Mouse (Mus musculus) frontal cortex, postnatal 14 days (tissue): ENCODE measurements around the gene Crlf3.

Experiments used
- DNase-seq, 2 experiments: peaks; one replicate each; pipeline ENCODE4 v3.0.0; 2022; ENCODE audit warnings: low spot score in 2 of 2

Crlf3 gene

DNA sequence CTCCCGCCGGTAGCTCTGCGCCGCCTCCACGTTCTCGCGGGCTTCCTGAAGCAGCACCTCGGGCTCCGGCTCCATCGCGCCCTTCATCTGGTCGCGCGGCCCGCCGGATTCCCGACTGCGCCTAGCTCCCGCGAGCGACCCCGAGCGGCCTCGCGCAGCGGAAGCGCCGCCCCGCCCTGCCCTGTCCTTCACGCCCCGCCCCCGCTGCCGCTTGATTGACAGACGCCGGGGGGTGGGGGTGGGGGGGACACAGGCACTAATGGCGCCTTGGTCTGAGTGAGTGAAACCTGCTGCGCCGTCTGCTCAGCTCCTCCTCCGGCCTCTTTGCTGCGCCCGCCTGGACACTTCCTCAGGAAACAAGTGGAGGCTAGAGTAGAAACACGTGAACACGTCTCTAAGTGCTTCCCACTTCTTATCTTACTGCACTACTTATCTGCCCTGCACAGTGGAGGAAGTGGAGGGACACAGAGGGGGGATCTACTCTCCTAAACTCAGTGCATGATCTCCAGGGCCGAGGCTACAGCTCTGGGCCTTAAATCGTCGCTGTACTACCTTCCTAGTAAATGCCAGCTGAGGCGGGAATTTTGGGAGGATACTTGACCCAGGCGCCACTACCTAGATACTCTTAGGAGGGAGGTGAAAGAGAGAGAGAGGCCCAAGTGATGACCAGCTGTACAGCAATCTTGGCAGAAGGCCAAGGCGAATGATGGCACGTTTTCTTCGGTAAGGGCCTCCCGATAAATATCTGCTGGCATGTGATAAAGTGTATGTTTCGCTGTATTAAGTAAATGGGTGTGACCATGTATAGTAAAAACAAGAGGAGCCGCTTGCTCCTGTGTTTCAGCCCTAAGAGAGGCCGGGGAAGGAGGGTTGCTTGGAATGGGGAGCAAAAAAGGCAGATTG is at the start of gene Crlf3:
Gene Crlf3, minus strand, starts transcription at position 166 of the 903 bp plus-strand sequence.
- peak; percentile 81 for DNase-seq

DNA sequence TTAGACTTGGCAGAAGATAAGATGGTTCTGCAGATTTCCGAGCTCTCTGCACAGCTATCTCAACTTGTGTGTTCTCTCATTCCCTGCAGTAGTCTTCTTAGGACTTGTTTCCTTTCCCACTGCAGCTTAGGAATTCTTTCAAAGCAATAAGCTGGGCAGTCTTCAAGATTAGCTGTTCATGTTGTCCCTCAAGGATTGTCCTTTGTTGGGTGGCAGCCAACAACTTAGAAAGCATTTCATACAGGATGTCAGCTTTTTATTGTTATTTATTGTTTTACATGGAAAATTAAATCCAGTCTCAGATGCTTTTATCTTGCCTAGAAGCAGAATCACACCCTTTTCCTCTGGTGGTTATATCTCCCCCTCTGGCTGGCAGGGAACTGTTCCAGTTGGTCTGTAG is 35.6 kb upstream of the Crlf3 start:
- no peak for DNase-seq

DNA sequence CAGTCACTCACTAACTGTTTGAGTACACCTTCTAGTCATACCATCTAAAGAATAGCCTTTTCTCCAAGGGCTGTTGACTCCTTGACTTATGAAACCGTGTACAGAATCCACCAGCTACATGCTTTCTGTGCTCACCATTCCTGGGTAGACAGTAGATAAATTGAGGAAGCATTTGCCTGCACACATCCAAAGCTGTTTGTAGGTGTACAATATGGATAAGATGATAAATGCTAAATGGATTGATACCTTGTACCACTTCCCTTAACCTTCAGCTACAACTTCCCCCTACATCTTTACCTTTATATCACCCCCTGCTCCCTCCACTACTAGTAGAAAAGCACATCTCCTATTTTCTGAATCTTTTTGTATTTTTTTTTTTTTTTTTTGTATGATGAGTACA is 23.6 kb upstream of the Crlf3 start:
- no peak for DNase-seq

DNA sequence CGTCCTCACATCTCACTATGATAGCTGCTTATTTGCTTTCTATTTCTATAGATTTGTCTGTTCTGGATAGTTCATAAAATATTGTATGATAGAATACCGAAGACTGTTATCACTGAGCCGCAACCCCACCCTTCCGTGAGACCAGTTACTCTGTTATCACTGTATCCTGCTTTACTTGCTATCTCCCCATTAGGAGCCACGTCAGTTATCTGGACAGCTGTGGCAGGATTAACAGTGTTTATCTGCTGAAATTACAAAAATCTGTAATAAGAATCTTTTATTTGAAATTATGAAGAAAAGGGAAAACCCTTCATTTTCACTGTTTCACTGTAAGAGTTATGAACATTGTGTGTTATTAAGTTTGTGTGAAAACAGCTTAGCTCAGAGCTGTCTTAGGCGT is 20.5 kb upstream of the Crlf3 start:
- DNase-seq, result no peak

DNA sequence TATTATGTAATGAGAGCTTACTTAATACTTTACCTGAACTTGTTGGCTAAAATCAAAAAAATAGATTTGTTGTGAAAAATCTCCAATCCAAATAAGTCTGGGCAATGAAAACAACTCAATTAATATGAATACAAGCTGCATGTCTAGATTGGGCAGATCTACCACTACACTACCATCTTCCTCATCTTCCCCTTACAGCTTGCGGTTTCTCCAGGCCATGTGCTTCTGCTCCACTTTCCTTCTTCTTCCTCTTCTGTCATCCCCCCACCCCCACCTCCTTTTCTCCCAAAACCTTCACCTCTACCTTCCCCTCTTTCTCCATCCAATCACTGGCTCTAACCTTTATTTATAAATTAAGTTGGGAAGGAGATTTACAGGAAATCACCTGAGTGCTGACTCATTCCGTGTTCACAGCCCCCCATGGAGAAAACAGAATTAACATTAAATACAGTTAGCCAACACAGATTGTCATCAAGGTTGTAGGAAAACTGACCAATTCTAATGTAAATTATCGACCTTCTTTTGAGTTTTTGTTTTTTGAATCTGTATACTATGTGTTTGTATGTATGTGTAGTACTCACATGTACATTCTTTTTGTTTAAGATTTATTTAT is 17.8 kb upstream of the Crlf3 start:
- DNase-seq, result no peak

DNA sequence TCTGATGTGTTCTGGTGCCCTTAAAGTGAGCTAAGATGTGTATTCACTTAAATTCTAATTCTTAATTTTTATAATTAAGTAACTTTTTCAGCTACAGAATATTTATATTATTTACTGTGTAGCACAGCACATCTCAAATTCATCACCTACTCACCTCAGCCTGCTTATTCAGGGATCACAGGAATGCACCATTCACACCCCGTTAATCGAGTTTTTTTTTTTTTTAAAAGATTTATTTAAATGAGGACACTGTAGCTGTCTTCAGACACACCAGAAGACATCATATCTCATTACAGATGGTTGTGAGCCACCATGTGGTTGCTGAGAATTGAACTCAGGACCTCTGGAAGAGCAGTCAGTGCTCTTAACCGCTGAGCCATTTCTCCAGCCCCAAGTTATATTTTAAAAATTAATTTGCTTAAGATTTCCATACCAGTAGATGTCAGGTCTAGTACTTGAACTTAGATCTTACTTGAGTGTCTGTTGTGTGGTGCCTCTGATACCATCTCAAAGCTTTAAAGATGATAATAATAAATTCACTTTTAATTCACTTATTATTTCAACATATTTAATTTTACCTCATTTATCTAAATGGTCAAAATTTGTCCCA is 9.9 kb upstream of the Crlf3 start:
- DNase-seq, result no peak

DNA sequence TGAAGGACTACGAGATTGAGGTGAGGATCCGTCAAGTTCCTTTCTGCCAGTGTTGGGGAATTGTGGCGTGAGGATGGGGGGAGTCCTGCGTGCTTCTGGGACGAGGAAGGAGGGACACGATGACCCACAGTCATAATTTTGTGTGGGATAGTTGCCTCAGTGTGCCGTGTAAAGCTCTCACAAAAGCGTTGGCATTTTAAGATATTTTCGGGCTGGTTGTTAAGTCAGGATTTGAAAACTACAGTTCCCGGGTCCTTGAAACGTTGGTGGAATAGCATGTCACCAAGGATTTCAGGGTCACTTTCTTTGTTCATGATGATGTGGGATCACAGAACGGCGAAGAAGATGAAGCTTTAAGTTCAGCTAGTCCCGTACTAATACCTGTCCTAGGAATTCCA is 9.0 kb upstream of the Crlf3 start:
- DNase-seq, result no peak

DNA sequence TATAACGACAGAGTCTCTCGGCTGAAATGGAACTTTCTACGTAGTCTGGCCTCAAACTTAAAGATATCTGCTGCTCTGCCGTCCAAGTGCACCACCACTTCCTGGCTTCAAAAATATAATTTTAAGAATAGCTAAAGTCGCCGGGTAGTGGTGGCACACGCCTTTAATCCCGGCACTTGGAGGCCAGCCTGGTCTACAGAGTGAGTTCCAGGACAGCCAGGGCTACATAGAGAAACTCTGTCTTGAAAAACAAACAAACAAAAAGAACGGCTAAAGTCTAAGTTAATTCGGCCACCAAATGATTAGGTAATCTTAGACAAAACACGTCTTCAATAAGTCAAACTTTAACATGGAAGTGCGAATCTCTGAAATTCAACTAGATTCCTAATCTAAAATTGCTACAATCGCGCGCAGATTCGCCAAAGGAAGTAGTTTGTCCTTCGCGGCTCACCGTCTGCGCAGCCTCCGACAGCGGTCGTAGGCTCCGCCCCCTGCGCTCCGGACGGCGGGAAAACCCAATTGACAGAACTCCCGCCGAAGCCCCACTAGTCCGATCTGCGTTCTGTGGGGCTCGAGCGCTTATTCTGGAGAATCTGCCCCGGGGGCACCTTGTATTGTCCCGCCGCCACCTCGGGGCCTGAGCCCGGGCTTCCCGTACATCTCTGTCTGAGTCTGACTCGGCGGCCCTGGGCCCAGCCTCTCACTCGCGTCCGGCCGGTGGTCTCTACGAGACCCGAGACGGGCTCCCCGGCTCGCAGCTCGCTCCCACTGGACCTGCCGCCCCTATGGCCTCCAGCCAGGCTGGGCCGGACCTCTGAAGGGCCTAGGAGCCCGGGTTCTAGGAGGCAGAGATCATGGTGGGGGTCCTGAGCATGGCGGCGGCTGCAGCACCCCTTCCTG is 8.4 kb upstream of the Crlf3 start, which contains the start of gene Atad5:
Gene Atad5, plus strand, starts transcription at position 484 of the 900 bp plus-strand sequence.
- DNase-seq, result peak; percentile 72 to 84

DNA sequence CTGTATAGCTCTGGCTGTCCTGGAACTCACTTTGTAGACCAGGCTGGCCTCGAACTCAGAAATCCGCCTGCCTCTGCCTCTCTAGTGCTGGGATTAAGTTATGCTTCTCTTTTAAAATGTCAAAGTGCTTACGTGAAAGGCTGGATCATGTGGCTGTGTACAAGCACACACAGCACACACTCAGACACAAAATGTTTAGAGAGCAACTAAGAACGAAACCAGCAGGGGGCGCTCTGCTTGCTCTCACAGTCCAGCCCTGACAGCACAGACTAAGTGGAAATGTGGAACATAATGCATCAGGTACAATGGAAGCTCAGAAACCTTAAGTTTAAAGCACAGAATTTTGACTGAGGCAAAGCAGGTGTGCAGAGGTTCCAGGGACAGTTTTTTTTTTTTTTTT is 6.1 kb upstream of the Crlf3 start:
- peak in 1 of 2 experiments; percentile 65 for DNase-seq

DNA sequence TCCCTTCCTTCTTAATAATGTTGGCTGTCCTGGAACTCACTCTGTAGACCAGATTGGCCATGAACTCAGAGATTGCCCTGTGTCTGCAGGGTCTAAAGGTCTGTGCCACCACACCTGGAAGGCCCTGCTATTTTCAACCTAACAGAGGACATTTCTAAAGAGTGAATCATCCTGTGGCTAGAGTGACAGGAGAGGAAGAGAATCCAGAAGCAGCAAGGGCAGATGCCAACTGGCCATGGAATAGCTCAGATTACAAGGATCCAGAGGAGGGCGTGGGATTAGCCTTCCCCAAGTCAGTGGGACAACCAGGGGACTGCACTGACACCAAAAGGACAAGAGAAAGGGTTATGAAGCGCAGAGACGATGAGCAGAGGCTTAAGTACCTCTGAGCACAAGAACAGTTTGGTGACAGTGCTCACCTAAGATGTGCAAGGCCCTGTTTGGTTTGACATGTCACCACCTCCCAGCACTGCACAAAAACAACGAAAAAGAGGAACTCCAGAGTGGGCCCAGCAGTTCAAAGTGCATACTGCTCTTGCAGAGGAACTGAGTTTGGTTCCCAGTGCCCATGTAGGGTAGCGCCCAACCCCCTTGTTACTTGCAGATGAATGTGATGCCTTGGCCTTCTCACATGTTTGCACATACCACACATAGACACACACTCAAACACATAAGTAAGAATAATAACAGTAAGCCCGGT is 4.7 kb upstream of the Crlf3 start:
- no peak for DNase-seq

DNA sequence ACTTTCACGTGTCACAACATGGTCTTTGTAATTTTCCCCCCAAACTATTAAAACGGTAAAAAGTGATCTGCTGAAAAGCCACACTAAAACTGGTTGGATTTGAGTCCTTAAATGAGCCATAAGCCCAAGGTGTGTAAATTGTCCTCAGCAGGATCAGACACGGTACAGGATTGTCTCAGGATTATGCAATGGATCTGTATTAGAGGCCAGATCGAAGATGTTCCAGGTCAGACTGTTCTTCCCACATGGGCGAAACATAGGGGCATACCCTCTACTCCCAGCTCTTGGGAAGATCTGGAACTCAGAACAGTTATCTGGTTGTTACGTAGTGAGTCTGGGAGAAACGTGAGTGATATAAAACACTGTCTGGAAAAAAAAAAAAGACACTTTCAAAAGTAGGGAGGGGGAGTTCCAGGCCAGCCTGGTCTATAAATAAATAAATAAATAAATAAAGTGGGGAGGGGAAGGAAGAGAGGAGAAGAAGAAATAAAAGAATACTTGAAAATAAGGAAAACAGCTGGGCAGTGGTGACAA is 1.1 kb upstream of the Crlf3 start:
- DNase-seq, result no peak

DNA sequence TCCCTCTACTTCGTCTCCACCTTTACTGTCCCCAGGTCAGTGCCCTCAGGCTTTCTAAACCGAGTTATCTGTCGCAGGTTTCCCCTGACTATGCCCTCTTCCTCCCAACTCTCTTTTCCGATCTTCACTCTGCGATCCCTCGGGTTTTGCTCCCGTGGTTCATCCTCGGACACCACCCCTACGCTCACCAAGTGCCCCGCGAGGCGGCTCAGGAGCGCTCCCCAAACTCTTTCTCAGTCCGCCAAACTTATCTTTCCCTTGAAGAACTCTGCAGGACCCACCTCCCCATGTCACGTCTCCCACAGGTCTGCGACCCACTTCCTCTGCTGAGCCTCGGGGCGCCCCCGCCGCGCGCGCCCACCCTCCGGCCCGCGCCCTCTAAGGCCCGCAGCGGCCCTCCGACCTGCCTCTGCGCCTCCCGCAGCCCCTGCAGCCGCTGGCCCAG is 388 bp downstream of the Crlf3 start:
- no peak for DNase-seq

DNA sequence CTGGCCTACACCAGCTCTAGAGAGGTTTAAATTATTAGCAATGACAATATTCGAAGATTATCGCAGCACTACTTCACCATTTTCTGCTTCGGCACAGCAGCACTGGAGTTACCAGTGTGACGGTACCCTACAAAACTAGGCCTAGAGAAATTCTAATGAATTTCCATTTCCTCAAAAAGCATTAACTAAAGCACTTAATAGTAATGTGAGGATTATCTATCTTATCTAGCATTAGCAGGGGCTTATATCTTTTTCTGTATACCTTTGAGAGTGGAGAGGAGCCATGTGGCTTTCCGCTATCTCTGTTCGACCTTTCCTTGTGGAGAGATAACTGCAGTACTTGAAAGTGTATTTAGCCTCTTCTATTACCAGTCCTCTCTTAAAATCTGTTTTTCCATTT is 1.0 kb downstream of the Crlf3 start:
- DNase-seq, result no peak

DNA sequence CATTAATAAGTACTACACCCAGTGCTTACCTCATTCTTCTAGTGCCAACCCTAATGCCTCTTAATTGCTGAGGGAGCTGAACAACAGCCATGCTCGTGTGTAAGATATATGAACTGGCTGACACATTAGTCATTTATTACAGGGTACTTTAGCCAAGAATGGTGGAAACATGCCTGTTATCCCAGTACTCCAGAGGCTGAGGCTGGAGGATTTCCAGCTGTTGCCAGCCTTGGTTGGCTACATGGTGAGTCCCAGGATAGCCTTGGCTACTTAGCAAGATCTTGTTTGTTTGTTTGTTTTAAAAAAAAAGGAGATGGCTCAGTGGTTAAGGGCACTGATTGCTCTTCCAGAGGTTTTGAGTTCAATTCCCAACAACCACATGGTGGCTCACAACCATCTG is 2.0 kb downstream of the Crlf3 start:
- DNase-seq, result no peak

DNA sequence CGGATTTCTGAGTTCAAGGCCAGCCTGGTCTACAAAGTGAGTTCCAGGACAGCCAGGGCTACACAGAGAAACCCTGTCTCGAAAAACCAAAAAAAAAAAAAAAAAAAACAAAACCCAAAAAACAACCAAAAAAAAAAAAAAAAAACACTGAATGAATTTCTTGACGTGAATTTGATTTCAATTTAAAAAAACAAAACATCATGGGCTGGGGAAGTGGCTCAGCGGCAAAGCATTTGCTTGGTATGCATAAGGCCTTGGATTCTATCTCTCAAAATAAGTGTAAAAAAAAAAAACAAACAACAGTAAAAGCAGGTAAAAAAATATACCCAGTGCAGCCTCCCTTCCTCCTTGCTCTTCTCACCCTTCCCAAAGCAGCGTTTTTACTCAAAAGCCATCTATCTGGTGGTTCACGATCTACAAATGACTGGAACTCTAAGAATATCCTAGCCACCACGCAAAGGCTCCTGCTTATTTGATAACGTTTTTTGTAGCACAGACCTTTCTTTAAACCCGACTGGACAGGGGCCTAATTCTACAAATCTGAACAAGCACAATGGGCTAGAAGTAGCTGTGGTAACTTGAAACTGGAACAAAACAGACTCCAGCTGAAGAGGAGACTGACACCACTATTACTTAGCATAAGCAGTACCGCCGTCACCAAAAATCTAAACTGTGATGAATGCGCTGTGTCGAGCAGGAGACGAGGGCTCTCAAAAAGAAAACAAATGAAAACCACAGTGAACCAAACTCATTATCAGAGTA is 2.8 kb downstream of the Crlf3 start:
- DNase-seq, result no peak

DNA sequence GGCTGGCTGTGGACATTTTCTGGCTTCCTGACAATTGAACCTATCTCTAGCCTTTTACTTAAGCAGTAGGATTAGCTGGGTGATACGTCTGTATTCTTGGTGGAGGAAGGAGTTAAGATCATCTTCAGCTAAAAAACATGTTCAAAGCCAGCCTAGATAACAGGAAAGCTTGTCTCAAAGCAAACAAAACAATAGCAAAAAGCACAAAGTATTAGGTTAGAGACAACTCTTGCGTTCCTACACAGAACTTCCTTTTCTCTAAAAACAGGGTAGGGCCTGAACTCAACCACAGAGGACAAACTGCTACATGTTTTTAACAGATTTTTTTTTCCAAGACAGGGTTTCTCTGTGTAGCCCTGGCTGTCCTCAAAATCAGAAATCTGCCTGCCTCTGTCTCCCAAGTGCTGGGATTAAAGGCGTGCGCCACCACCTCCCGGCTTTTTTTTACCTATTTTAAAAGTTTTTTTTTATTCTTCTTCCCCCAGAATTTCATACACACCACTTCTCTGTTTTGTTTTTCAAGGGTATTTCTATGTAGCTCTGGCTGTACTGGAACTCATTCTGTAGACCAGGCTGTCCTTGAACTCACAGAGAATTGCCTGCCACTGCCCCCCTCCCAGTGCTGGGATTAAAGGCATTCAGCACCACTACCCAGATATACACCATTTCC is 5.0 kb downstream of the Crlf3 start:
- DNase-seq, result no peak

DNA sequence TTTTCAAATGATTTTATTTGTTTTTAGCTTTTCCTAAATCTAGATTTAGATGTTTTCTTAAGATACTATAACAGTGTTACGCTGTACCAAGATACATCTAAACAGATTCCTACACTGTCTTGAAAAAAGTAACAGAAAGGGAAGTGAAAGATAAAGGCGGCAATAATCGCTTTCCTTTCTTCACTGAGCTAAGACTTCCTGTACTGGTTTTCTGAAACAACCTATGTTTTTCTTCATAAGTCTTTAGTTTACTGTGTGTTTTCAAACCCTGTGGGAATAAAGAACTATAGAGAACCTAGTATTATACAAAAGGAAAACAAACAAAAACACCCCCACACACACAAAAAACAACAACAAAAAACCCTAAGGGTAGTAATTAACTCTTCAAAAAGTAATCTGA is 8.4 kb downstream of the Crlf3 start:
- no peak for DNase-seq

DNA sequence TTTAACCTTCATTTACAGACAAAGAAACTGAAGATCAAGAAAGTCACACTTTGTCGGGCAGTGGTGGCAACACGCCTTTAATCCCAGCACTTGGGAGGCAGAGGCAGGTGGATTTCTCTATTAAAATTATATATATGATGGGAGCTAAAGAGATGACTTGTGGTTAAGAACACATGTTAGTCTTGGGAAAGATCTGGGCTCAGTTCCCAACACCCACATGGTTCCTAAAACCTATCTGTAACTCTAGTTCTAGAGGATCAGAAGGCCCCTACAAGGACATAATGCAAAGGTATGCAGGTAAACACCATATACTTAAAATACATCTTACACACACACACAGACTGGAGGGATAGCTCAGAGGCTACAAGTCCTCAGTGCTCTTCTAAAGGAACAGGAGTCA is 9.8 kb downstream of the Crlf3 start:
- no peak for DNase-seq

DNA sequence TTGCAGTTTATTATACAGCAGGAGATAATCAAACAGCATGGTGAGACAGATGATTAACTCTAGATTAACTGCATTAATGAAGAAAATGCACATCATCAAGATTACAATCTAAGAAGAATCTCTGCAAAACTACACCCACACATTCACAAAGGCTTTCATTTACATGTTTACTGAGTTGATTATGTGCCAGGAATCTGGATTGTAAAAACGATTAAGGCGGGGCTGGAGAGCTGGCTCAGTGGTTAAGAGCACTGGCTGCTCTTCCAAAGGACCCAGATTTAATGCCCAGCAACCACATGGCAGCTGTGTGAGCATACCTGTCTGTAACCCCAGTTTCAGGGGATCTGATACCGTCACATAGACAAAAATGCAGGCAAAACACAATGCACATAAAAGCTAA is 11.0 kb downstream of the Crlf3 start:
- DNase-seq, result no peak

DNA sequence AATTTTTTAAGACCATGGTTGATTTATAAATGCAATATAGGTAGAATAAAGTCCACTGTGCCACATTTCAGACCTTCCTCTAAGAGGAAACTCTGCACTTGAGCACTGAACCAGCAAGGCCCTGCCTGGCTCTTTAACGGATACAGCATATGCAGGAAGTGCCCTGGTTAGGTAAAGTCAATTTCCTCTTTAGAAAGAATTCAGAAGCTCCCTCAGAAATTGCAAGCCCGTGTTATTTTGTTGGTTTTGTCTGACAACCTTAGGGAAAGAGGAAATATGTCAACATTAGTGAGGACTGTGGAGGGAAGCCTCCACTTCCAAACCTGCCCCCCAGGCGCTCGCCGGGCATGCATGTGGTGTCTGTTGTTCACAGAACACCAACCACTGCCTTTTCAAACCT is 13.2 kb downstream of the Crlf3 start:
- no peak for DNase-seq
